Mouse (Mus musculus): ENCODE measurements at regions not wholly inside any gene's neighbourhood (a gene's known extent, or its start where the extent isn't known, plus 50 kb on each side); places are given as distances from the start of the nearest gene placed in this dataset.

- no peak for ATAC-seq (replicated peaks in 1 of 2; ENCODE audit: insufficient read depth in 1 of 2, low FRiP score in 2 of 2, low TSS enrichment in 1 of 2, low read depth in 1 of 2, poor library complexity in 2 of 2, severe bottlenecking in 2 of 2)
Observed at GRCm38 (mm10) chr16:74649207-74649606, 237.6 kb upstream of the Robo2 start.

- peak in 1 of 2 experiments; percentile 46; a peak in 1 of 4 replicates for ATAC-seq (replicated peaks in 1 of 2; ENCODE audit: insufficient read depth in 1 of 2, low FRiP score in 2 of 2, low TSS enrichment in 1 of 2, low read depth in 1 of 2, poor library complexity in 2 of 2, severe bottlenecking in 2 of 2)
Observed at GRCm38 (mm10) chr16:74648384-74648783, 236.8 kb upstream of the Robo2 start.

DNA sequence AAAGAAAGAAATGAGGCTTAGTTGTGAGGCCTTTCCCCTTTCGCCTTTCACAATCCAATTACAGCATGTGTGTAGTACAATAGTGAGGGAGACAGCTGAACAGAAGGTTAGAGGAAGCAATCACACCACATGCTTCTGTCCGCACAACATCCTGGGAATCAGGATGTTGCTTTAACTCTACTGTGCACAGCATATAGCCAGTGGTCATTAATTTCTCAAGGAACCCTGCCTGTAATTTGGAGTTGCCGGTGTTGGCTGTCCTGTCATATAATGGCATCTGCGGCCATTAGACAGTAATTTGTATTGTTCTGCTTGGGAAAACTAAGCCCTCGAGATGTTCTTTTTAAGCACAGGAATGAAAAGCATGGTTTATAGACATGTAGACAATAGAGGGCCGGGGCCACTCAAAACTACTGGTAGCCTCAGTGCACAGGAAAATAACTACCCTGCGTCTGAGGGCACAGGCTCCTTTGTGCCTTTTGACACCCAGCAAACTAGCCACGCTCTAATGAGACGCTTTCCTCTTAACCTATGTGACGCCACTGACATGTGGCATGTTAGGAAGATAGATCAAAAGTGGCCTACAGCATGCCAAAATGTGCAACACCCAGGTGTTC lies 233.2 kb upstream of the Robo2 start:
- ATAC-seq (replicated peaks in 1 of 2; ENCODE audit: insufficient read depth in 1 of 2, low FRiP score in 2 of 2, low TSS enrichment in 1 of 2, low read depth in 1 of 2, poor library complexity in 2 of 2, severe bottlenecking in 2 of 2) = no peak

GRCm38 (mm10) chr16:74639805-74640204 lies 228.2 kb upstream of the Robo2 start:
- no peak for ATAC-seq (replicated peaks in 1 of 2; ENCODE audit: insufficient read depth in 1 of 2, low FRiP score in 2 of 2, low TSS enrichment in 1 of 2, low read depth in 1 of 2, poor library complexity in 2 of 2, severe bottlenecking in 2 of 2)

DNA sequence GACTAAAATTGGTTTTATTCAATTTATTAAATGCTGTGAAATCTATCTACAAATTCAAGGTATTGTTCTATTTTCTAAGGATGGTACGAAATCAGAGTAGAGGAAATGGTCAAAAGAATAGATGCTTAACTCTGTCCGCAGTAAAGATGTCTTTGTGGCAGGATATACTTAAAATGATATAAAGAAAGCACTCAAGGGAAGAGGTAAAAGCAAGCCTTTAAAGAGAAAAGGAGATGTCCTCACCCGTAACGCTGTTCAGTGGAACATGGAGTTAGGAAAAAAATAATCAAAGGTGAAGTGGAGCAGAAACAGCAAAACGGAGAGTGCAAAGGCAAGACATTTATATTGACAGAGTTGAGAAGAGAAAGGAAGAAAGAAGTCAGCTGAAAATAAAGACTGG lies 226.0 kb upstream of the Robo2 start:
- ATAC-seq (replicated peaks in 1 of 2; ENCODE audit: insufficient read depth in 1 of 2, low FRiP score in 2 of 2, low TSS enrichment in 1 of 2, low read depth in 1 of 2, poor library complexity in 2 of 2, severe bottlenecking in 2 of 2) = no peak

DNA sequence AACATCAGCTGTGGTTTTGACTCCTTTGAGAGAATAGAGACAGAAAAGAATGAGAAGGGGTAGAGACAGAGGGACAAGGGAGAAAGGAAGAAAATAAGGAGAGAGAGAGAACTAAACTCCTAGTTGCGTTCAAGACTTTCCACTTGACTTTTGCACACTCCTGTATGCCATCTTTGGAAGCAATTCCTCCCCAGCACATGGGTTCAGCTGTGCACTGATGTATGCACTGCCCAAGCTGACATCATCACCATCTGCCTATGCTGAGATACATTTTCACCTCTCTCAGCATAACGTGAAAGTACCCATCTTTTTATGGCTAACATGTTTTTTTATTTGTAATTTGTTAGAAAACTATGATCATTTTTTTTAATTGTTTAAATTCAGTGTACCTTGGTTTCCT lies 214.2 kb upstream of the Robo2 start:
- ATAC-seq (replicated peaks in 1 of 2; ENCODE audit: insufficient read depth in 1 of 2, low FRiP score in 2 of 2, low TSS enrichment in 1 of 2, low read depth in 1 of 2, poor library complexity in 2 of 2, severe bottlenecking in 2 of 2) = no peak

- no peak for ATAC-seq (replicated peaks in 1 of 2; ENCODE audit: insufficient read depth in 1 of 2, low FRiP score in 2 of 2, low TSS enrichment in 1 of 2, low read depth in 1 of 2, poor library complexity in 2 of 2, severe bottlenecking in 2 of 2)
Observed at GRCm38 (mm10) chr16:74612072-74612471, 200.4 kb upstream of the Robo2 start.

- ATAC-seq (replicated peaks in 1 of 2; ENCODE audit: insufficient read depth in 1 of 2, low FRiP score in 2 of 2, low TSS enrichment in 1 of 2, low read depth in 1 of 2, poor library complexity in 2 of 2, severe bottlenecking in 2 of 2) = no peak
Observed at GRCm38 (mm10) chr16:74609564-74609963, 197.9 kb upstream of the Robo2 start.

- no peak for ATAC-seq (replicated peaks in 1 of 2; ENCODE audit: insufficient read depth in 1 of 2, low FRiP score in 2 of 2, low TSS enrichment in 1 of 2, low read depth in 1 of 2, poor library complexity in 2 of 2, severe bottlenecking in 2 of 2)
Observed at GRCm38 (mm10) chr16:74598361-74598760, 186.7 kb upstream of the Robo2 start.

DNA sequence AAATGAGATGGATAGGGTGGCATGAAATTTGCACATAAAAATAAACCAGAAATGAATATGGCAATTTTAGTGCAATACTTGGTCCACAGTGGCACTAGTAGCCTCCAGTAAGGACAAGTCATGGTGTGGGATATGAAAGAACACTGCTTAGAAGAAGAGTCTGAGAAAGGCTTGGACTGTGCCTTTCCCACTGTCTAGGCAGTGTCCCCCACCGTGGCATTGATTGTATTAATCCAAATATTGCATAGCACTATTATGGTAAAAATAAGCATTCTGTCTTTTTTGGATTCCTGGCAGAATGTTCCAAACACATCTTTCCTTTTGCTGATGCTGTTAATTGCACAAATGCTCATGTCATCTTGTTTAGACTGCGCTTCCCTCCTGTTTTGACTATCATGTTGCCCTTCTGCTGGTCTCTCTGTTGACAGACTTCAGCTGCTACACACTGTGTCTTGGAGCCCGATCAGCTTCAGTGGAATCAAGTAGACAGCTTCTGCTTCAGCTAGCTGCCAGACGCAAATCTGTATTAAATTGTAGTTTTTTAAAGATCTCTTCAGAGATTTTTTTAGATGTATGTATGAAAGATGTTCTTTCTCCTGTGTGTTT lies 186.2 kb upstream of the Robo2 start:
- no peak for ATAC-seq (replicated peaks in 1 of 2; ENCODE audit: insufficient read depth in 1 of 2, low FRiP score in 2 of 2, low TSS enrichment in 1 of 2, low read depth in 1 of 2, poor library complexity in 2 of 2, severe bottlenecking in 2 of 2)

GRCm38 (mm10) chr16:74591896-74592295 lies 180.3 kb upstream of the Robo2 start:
- no peak for ATAC-seq (replicated peaks in 1 of 2; ENCODE audit: insufficient read depth in 1 of 2, low FRiP score in 2 of 2, low TSS enrichment in 1 of 2, low read depth in 1 of 2, poor library complexity in 2 of 2, severe bottlenecking in 2 of 2)

DNA sequence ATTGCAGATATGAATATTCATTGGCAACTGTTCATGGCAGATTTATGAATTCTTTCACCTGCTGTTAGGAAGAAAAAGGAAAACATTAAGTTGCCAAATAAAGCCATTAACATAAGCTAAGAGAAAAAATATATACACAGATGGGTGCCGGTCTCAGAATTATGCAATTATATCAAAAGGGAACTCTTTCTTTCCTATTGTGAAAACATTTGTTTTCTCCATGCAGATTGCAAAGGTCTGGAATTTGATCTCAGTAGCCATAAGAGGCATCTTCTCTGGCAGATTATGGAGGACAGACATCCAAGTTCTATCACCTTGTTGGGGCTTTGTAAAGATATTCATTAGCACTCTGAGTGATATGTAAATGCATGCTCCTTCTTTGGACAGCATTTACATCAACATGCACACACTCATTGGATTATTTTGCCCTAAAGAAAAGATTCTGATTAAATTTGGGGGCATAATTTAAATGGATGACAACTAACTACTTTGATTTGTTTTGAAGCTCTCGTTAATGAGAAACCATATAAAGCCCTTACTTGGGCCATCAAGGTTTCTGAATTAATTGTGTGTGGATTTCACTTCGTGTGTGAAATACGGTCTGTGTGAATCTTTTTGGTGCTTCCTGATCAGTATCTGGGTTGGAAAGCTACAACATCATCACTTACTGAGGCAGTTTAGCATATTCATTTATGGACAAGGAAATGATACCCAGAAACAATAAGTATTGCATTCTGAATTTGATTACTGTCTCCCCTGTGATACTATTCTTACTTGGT lies 171.2 kb upstream of the Robo2 start:
- ATAC-seq (replicated peaks in 1 of 2; ENCODE audit: insufficient read depth in 1 of 2, low FRiP score in 2 of 2, low TSS enrichment in 1 of 2, low read depth in 1 of 2, poor library complexity in 2 of 2, severe bottlenecking in 2 of 2) = no peak

GRCm38 (mm10) chr16:74548374-74548773 lies 136.7 kb upstream of the Robo2 start:
- ATAC-seq (replicated peaks in 1 of 2; ENCODE audit: insufficient read depth in 1 of 2, low FRiP score in 2 of 2, low TSS enrichment in 1 of 2, low read depth in 1 of 2, poor library complexity in 2 of 2, severe bottlenecking in 2 of 2) = no peak

GRCm38 (mm10) chr16:74530531-74530930 lies 118.9 kb upstream of the Robo2 start:
- no peak for ATAC-seq (replicated peaks in 1 of 2; ENCODE audit: insufficient read depth in 1 of 2, low FRiP score in 2 of 2, low TSS enrichment in 1 of 2, low read depth in 1 of 2, poor library complexity in 2 of 2, severe bottlenecking in 2 of 2)

DNA sequence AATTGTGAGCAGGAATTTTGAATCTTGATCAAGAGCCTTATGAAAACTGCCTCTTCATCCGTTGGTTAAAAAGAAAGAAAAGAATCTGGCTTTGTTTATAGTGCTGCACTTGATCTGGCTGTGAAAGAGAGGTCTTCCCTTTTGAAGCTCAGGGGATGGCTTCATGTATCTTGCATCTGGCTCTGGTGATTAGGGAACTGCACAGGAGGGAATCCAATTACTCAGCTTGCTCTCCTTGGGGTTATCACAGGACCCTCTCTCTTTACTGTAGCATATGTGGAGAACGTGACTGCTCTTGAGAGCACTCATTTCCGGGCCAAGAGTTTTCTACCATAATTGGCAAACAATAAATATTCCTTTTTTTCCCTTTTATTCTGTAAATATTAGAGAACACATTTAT lies 116.6 kb upstream of the Robo2 start:
- ATAC-seq (replicated peaks in 1 of 2; ENCODE audit: insufficient read depth in 1 of 2, low FRiP score in 2 of 2, low TSS enrichment in 1 of 2, low read depth in 1 of 2, poor library complexity in 2 of 2, severe bottlenecking in 2 of 2) = no peak

GRCm38 (mm10) chr16:74526521-74526920 lies 114.9 kb upstream of the Robo2 start:
- ATAC-seq (replicated peaks in 1 of 2; ENCODE audit: insufficient read depth in 1 of 2, low FRiP score in 2 of 2, low TSS enrichment in 1 of 2, low read depth in 1 of 2, poor library complexity in 2 of 2, severe bottlenecking in 2 of 2) = no peak

DNA sequence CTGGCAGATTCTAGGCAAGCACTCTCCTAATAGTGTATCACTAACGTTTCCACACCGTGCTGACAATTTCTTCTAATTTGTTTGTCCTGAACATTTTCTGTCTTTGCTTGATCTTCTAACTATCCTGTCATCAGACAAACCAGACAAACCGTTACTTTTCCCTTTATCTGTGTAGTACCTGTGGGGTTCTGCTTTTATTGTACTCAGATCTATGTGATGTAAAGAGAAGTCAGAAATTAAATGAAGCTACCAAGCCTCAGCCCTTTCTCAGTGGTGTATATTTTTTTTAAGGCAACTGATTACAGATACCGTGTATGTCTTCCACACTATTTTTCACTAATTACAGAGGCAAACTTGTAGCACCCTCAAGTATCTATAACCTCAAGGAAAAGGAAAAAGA lies 108.9 kb upstream of the Robo2 start:
- ATAC-seq (replicated peaks in 1 of 2; ENCODE audit: insufficient read depth in 1 of 2, low FRiP score in 2 of 2, low TSS enrichment in 1 of 2, low read depth in 1 of 2, poor library complexity in 2 of 2, severe bottlenecking in 2 of 2) = no peak

GRCm38 (mm10) chr16:74517888-74518287 lies 106.3 kb upstream of the Robo2 start:
- ATAC-seq (replicated peaks in 1 of 2; ENCODE audit: insufficient read depth in 1 of 2, low FRiP score in 2 of 2, low TSS enrichment in 1 of 2, low read depth in 1 of 2, poor library complexity in 2 of 2, severe bottlenecking in 2 of 2) = no peak

DNA sequence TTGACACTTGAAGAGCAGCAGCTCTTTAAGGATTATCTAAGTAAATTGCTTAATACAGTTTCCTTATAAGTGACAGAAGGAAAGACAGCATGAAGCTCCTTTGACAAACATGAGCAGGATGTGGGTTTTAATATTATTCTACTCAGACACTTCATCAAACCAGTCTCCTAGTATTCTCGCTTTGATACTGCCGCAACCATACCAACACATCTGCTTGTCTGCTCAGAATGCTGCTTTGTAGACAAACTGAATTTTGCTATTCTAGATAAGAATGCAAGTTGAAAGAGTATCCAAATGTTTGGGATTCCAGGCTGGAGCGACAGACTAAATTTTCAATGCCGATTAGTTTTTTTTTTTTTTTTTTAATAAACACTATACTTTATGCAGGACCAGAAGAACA lies 105.7 kb upstream of the Robo2 start:
- no peak for ATAC-seq (replicated peaks in 1 of 2; ENCODE audit: insufficient read depth in 1 of 2, low FRiP score in 2 of 2, low TSS enrichment in 1 of 2, low read depth in 1 of 2, poor library complexity in 2 of 2, severe bottlenecking in 2 of 2)
